Mouse (Mus musculus): Measurements from ENCODE around the gene Zc3hav1.

The Zc3hav1 gene

DNA sequence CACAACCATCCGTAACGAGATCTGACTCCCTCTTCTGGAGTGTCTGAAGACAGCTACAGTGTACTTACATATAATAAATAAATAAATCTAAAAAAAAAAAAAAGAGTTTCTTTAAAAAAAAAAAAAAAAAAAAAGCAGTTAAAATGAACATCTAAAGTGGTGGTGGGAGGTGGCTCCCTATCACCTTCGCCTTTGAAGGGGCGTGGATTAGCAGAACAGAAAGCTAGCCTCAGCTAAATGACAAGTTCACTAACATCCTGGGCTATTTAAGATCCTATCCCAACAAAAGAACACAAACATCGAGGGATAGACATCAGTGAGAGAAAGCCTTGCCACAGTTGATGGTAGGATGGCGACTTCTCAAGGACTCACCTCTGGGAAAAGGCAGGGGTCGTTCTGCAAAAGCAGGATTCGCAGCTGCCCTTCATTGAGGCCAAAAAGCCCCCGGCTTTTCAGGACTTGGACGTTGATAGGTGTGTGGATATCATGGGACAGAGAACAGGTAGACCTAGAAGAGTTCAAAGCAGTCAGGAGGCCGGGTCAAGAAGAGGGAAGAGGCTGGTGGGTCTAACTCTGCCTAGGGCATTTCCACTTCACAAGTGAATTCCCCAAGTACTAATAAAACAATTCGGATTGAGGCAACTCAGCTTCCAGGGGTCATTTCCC lies 56.7 kb downstream of the Zc3hav1 start:
- no peak for DNase-seq (ENCODE audit: low read depth, low spot score)

DNA sequence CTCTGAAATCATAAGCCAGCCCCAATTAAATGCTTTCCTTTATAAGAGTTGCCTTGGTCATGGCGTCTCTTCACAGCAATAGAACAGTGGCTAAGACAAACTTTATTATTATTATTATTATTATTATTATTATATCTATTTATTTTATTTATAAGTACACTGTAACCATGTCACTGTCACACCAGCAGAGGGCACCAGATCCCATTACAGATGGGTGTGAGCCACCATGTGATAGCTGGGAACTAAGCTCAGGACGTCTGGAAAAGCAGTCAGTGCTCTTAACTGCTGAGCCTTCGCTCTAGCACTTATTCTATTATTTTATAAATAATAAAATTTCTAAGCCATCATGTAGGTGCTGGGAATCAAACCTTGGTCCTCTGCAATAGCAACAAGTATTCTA lies 60.7 kb downstream of the Zc3hav1 start:
- no peak for DNase-seq (ENCODE audit: low read depth, low spot score)

DNA sequence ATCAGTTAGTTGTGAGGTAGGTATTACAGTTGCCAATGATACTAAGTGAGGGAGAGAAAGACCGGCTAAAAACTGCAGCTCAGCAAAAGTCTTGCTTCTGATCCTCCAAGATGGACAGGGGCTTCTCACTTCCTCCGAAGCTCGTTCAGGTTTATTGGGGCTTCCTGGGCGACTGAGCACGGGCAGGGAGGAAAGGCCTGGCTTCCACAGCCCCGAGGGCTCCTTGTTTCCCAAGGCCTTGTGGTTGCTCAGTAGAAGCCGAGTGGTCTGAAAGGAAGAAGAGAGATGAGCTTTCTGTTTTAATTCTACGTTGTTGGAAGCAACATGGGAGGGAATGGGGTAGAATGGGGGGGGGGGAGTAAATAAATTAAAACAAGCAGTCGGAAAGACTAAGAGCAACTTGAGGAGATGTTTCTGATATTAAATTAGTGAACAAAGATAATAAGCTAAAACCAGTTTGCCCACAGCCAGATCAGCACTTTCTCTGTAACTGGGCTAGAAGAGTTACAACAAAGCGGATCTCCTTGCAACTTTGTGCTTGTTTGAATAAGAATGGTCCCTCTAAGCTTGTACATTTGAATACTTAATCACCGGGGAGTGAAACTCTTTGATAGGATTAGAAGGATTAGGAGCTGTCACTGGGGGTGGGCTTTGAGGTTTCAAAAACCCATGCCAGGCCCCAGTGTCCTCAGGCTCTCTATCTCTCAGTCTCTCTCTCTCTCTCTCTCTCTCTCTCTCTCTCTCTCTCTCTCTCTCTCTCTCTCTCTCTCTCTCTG lies 61.3 kb downstream of the Zc3hav1 start:
- no peak for DNase-seq (ENCODE audit: low read depth, low spot score)

DNA sequence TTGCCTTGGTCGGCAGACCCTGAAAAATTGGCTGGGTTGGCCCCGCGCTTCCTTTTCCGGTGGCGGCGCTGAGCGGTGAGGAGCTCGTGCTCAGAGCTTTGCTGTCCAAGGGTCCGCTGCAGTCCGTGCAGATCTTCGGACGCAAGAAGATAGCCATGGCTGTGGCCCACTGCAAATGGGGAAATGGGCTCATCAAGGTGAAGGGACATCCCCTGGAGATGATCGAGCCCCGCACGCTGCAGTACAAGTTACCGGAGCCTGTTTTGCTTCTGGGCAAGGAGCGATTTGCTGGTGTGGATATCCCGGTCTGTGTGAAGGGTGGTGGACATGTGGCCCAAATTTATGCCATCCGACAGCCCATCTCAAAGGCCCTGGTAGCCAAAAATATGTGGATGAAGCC lies 70.0 kb downstream of the Zc3hav1 start:
- no peak for DNase-seq (ENCODE audit: low read depth, low spot score)

DNA sequence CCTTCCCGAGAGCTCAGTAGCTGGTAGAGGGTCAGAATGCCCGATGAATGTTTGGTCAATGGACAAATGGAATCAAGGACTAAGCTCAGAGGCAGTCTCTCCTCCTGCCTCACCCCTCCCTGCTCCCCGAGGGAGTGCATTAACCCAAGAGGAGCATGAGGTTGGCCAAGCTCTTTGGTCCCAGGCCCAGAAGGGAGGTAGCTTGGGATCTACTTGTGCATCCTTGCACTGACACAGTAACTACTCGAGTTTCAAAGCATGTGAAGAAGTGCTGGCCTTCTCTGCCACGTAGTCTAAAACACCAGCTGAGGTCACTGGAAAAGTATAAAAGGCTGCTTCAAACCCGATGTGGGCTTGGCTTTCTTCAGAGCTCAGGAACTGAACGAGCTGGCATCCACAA lies 89.9 kb downstream of the Zc3hav1 start:
- DNase-seq (ENCODE audit: low read depth, low spot score) = no peak

DNA sequence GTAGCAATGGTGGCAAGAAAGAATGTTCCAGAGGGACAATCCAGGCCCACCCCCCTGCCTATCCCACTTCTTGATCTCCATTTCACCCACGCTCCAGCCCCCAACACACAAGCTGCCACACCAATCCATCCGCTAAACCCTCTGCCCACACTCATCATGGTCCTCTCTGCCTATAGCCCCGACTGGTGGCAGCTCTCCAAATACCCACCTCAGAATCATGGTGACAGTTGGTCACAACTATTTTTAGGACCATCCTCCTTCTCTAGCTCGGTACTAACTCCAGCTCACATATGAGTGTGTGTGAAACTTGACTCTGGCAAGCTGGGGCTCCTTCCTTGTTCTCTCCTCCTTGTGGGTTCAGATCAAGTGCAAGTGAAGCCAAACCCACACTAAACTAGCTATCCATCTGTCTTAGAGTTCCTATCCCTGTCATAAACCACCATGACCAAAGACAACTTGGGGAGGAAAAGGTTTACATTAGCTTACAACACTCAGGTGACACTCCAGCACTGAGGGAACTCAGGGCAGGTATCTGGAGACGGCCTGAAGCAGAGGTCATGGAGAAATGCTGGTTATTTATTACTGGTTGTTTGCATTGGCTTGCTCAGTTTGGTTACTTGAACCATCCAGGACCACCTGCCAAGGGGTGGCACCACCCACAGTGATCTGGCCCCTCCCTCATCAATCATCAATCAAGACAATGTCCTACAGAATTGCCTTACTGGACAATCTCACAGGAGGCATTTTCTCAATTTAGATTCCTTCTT lies 90.8 kb downstream of the Zc3hav1 start:
- no peak for DNase-seq (ENCODE audit: low read depth, low spot score)

DNA sequence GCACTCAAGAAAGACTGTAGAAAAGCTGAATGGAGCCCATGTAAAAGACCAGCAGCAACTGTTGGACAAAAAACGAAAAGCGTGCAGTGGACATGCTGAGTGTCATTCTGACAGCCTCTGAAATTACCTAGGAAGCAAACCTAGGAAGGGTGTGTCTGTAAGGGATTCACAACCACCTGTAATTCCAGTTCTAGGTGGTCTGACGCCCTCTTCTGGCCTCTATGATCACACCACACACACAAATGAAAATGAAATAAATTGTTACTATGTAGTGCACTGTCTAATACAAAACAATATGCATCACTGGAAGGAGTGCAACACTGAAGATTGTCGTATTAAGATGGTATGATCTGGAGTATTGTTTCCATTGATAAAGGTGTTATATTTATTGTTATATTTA lies 92.5 kb downstream of the Zc3hav1 start:
- no peak for DNase-seq (ENCODE audit: low read depth, low spot score)

DNA sequence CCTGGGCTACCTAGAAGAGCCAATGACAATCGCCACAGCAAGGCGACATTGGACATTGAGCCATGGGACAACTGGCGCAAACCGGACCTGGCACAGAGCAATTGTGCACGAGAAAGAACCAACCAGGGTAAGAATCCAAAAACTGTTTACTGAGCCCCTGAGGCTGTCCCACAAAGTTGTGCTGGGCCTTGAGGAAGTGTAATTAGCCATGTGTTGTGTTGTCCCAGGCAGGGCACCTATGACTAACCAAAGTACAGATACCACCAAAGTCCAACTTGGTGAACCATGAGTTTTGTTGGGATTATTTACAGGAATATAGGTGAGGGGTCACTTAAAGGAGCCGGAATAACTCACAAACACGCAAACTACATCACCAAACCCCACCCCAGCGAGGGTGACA lies 96.9 kb downstream of the Zc3hav1 start:
- DNase-seq (ENCODE audit: low read depth, low spot score) = no peak

DNA sequence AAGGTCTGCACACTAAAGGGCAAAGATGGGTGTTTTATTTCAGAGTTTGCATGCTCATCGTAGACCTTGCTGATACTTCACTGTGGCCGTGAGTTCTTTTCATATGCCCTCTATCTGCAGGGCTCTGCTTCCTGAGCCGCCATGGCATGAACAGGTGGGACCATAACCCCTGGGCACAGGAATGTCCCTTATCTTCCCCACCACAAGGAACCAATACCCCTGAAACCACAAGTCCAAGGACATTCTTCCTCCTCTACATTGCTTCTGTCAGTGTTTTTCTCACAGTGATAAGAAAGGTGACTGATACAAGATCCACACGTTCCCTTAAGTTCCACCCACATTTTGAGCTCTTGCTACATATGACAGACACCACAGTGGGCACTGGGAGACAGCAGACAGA lies 97.6 kb downstream of the Zc3hav1 start:
- DNase-seq (ENCODE audit: low read depth, low spot score) = no peak

DNA sequence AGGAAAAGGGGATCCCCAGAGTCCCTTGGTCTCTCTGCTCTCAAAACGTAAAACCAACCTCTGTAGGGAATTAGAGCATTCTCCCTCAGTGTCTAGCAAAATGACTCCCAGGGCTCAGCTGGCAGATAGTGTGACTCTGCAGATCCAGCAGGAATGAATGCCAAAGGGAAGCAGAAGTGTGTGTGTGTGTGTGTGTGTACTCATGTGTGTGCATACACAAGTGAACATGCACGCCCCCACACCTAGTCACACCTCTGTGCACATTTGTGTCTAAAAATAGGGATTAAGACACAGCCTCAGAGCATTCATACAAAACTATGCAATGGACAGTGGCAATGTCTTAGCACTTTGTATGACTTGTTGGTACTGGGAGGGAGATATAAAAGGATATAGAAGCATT lies 98.6 kb downstream of the Zc3hav1 start:
- DNase-seq (ENCODE audit: low read depth, low spot score) = no peak

All from mesoderm, embryonic 11.5 days (tissue).